Mouse (Mus musculus) limb, embryonic 11.5 days (tissue): Measurements from ENCODE around the gene Ndufb10. TPM values are rescaled to one million over a fixed set of nuclear protein-coding genes. Genes with fewer than 3 reads are reported as not detected.

Experiments used
- ATAC-seq: fragments of 200-750 bp; cut with Nextera tagmentation; 2 replicates; pipeline ENCODE4 v1.8.0; 2017; ENCODE audit warnings: low read depth; ENCODE audit not compliant: insufficient number of reproducible peaks, low FRiP score, low TSS enrichment
- DNase-seq: peaks from one replicate; pipeline ENCODE4 v3.0.0-alpha.2; 2015; ENCODE audit warnings: low spot score
- H3K27ac ChIP-seq: fragments of 300-500 bp; sonication (generic); replicated peaks from 2 replicates; pipeline ENCODE4 v1.5.1; 2014; ENCODE audit warnings: low read depth, mild to moderate bottlenecking, low read length
- H3K27me3 ChIP-seq: fragments of 300-500 bp; sonication (generic); 2 replicates; pipeline ENCODE4 v1.6.1; 2014; ENCODE audit warnings: mild to moderate bottlenecking, low read length, mixed read lengths; ENCODE audit not compliant: control insufficient read depth, insufficient read depth
- H3K36me3 ChIP-seq: fragments of 300-500 bp; sonication (generic); 2 replicates; pipeline ENCODE4 v1.6.1; 2014; ENCODE audit warnings: mild to moderate bottlenecking, low read length, moderate library complexity, mixed read lengths; ENCODE audit not compliant: control insufficient read depth, insufficient read depth
- H3K4me1 ChIP-seq: fragments of 300-500 bp; sonication (generic); 2 replicates; pipeline ENCODE4 v1.6.1; 2014; ENCODE audit warnings: low read length, mixed read lengths; ENCODE audit not compliant: control insufficient read depth, insufficient read depth
- H3K4me2 ChIP-seq: fragments of 300-500 bp; sonication (generic); 2 replicates; pipeline ENCODE4 v1.6.1; 2014; ENCODE audit warnings: low read depth, mild to moderate bottlenecking, moderate library complexity; ENCODE audit not compliant: severe bottlenecking
- H3K4me3 ChIP-seq: fragments of 300-500 bp; sonication (generic); 2 replicates; pipeline ENCODE4 v1.5.1; 2014; ENCODE audit warnings: low read depth, low read length
- H3K9ac ChIP-seq: fragments of 300-500 bp; sonication (generic); 2 replicates; pipeline ENCODE4 v1.6.1; 2014; ENCODE audit warnings: mild to moderate bottlenecking, low read length
- H3K9me3 ChIP-seq: fragments of 300-500 bp; sonication (generic); 2 replicates; pipeline ENCODE4 v1.6.1; 2016; ENCODE audit warnings: low read length; ENCODE audit not compliant: control insufficient read depth
- WGBS: fragments of 180-500 bp; shearing (Covaris S2); extraction: QIAGEN DNeasy Blood & Tissue Kit; methylation state at CpG from one replicate; pipeline ENCODE4 v1.1.7; 2014; 5-methylcytosine and 5-hydroxymethylcytosine counted together
- polyA plus RNA-seq: library from polyadenylated mRNA; unstranded; fragments of >200 nt; fragmentation: Nextera tagmentation; extraction: Ambion mirVana; gene quantifications from 2 replicates; pipeline ENCODE4 v1.2.1, GENCODE M21; 2014

The Ndufb10 gene
- polyA plus RNA-seq, 1 experiment from 2014 or later: 211 TPM

DNA sequence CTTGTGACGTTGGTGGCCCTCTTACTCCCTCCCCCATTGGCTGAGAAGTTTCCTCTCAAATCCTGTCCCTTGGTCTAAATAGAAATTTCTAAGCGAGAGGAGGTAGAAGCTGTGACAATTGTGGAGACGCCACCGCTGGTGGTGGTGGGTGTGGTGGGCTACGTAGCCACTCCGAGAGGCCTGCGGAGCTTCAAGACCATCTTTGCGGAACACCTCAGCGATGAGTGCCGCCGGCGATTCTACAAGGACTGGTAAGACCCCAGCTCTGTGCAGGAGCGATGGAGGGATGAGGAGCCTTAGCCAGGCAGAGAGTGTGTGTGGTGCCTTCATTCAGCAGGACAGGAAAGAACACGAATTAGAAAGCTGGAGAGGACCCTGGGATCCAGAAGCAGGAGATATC is 6.5 kb upstream of the Ndufb10 start:
- H3K4me3 ChIP-seq: no peak overlapping the region
- H3K9me3 ChIP-seq: no peaks in the 10 kb centered on the region
- DNase-seq (no peak), ATAC-seq (no peak)
- no peak overlapping the region for H3K4me2 ChIP-seq
- H3K36me3 ChIP-seq: no peaks in the 10 kb centered on the region
- H3K27ac ChIP-seq: no peak overlapping the region
- 0 out of 2 replicates have a peak, but pooled peaks cover under 1% of the 10 kb centered on the region for H3K4me1 ChIP-seq
- H3K27me3 ChIP-seq: no peaks in the 10 kb centered on the region
- no peak overlapping the region for H3K9ac ChIP-seq
- 83% methylated on average over 14 of the region's 14 CpGs for WGBS

DNA sequence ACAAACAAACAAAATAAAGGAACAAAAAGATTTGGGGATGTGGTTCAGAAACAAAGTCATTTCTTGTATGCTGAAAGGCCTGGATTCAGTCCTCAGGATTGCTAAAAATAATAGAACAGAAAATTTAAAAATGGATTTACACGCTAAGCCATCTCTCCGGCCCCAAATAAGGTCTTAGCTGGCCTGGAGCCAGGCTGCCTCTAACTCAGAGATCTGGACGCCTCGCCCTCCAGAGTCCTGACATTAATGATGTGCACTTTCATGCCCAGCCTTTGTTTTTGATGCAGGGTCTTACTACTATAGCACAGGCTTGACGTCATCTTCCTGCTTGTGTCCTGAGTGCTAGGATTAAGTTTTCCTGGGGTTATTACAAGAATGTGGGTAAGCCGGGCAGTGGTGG is 4.8 kb upstream of the Ndufb10 start:
- Histone ChIP-seq H3K4me1 (no peaks in the 10 kb centered on the region), H3K36me3 (no peaks in the 10 kb centered on the region), H3K27ac (no peak overlapping the region), H3K27me3 (no peaks in the 10 kb centered on the region), H3K4me3 (no peak overlapping the region), H3K4me2 (no peak overlapping the region), H3K9ac (no peak overlapping the region), H3K9me3 (no peaks in the 10 kb centered on the region)
- ATAC-seq (no peak), DNase-seq (no peak)
- WGBS: 88% methylated on average over 6 of the region's 6 CpGs

DNA sequence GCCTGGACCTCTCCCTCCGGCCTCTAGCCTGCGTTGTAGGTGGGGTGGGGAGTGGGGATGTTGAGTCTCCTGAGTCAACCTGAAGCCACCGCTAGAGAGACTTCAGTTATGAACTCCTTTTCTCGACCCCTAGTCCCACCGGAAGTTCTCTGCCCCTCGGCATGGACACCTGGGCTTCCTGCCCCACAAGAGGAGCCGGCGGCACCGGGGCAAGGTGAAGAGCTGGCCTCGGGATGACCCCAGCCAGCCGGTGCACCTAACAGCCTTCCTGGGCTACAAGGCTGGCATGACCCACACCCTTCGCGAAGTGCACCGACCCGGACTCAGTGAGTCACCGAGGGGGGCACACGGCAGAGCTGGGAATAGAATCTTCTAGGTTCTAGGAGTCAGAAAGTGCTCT is 3.9 kb upstream of the Ndufb10 start:
- Histone ChIP-seq H3K27ac (no peak overlapping the region), H3K9me3 (no peaks in the 10 kb centered on the region), H3K4me3 (no peak overlapping the region), H3K9ac (peak overlapping the region; percentile 14; the same call in 1 of the 2 replicates), H3K4me1 (0 out of 2 replicates have a peak, but pooled peaks cover 2% of the 10 kb centered on the region), H3K4me2 (no peak overlapping the region), H3K36me3 (no peaks in the 10 kb centered on the region), H3K27me3 (no peaks in the 10 kb centered on the region)
- WGBS: 73% methylated on average over 17 of the region's 17 CpGs
- no peak for DNase-seq
- no peak for ATAC-seq

DNA sequence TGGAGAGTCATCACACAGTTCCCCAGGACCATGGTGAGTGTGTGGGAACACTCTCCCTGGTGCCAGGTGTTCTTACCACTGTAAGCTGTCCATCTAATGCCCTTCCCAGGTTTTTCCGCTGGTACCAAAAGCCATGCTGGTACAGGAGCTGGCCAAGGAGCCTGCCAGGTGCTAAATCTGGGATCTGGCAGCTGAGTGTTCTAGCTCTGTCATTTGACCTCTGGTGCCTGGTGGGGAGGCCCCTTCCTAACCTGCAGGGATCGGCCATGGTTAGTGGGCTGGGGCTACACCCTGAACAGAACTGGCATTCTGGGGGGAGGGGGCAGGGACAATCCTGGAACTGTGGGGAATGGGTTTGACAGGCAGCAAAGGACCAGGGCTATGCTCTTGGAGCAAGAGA is 3.3 kb upstream of the Ndufb10 start, which contains the start of gene Rpl3l:
Gene Rpl3l (plus strand): TSS at position 203 of the 400 bp plus-strand sequence.
- Histone ChIP-seq H3K9me3 (no peaks in the 10 kb centered on the region), H3K27me3 (no peaks in the 10 kb centered on the region), H3K9ac (peak within 1 kb of the TSS; percentile 14; the same call in 1 of the 2 replicates), H3K4me3 (no peak within 1 kb of the TSS), H3K4me1 (0 out of 2 replicates have a peak, but pooled peaks cover 6% of the 10 kb centered on the region), H3K27ac (no peak within 1 kb of the TSS), H3K4me2 (no peak within 1 kb of the TSS), H3K36me3 (no peaks in the 10 kb centered on the region)
- WGBS: 62% methylated on average over 2 of the region's 2 CpGs
- no peak for DNase-seq
- ATAC-seq: no peak

DNA sequence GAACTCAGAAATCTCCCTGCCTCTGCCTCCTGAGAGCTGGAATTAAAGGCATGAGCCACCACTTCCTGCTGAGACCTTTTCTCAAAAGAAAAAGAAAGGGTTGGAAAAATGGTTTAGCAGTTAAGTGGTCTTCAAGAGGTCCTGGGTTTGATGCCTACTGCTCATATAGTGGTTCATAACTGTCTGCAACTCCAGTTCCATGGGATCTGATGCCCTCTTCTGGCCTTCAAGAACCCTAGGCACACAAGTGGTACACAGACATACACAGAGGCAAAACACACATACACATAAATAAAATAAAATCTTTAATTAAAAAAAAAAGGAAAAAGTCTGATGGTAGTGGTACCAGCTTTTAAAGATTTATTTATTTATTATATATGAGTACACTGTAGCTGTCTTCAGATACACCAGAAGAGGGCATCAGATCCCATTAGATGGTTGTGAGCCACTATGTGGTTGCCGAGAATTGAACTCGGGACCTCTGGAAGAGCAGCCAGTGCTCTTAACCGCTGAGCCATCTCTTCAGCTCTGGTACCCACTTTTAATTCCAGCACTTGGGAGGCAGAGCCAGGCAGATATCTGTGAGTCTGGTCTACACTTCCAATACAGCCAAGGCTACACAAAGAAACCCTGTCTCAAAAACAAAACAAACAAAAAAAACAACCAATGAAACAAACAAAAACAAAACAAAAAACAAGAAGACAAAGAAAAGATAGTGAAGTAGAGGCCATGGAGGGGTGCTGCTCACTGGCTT is 1.5 kb upstream of the Ndufb10 start:
- H3K9ac ChIP-seq: no peak overlapping the region
- peaks cover 6% of the 10 kb centered on the region for H3K36me3 ChIP-seq
- DNase-seq: no peak
- no peak overlapping the region for H3K27ac ChIP-seq
- H3K9me3 ChIP-seq: no peaks in the 10 kb centered on the region
- H3K27me3 ChIP-seq: no peaks in the 10 kb centered on the region
- peaks cover 9% of the 10 kb centered on the region; the same call in 1 of the 2 replicates for H3K4me1 ChIP-seq
- no peak overlapping the region for H3K4me2 ChIP-seq
- 66% methylated on average over 3 of the region's 3 CpGs for WGBS
- no peak for ATAC-seq
- no peak overlapping the region for H3K4me3 ChIP-seq

DNA sequence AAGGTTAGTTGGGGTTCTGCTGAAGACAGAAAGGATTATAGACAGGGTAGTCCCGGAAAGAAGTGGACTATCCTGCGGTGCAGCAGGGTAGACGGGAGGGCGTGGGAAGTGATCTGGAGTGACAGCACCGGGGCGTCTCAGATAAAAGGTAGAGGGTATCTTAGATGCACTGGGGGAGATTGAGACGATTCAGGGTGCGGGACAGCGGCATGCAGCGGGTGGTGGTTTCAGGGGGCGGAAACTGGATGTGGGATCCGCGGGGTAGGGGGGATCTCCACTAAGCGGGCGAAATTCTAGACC is 447 bp downstream of the Ndufb10 start:
- no peak for DNase-seq
- ATAC-seq: no peak
- H3K27me3 ChIP-seq: no peaks in the 10 kb centered on the region

DNA sequence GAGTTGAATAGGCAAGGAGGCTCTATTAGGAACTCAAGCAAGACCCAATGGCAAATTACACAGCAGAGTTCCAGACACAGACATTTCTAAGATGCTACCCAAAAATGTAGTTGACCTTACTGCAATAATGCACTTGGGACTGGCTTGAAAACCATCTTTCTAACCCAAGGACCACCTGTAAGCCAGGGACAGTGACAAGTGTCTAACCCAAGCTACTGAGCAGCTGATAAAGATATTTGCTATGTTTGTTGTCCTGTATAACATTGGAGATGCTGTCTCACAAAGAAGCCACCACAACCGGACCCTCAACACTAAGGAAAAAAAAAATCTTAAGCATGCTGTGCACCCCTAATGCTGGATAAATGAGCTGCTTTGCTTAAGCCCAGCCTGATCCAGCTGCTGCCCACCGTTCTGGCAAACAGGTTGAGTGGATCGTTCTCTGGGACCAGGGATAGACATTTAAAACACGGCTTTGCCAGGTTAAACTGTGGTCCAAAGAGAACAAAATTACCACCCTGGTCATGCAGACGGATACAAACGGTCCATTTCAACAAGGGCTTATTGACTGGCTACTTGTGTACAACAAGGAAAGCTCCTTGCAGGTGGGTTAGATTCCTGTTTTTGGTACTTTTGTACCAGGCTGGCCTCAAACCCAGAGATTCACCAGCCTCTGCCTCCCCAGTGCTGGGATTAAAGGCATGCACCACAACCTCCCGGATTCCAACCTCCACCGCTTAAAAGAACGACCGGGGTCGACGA is 977 bp downstream of the Ndufb10 start:
- H3K27ac ChIP-seq: peak overlapping the region; percentile 47
- H3K27me3 ChIP-seq: no peaks in the 10 kb centered on the region
- peaks cover 6% of the 10 kb centered on the region for H3K36me3 ChIP-seq
- peak overlapping the region; percentile 83 for H3K4me3 ChIP-seq
- DNase-seq: peak; percentile 30
- H3K4me1 ChIP-seq: peaks cover 9% of the 10 kb centered on the region; the same call in 1 of the 2 replicates
- H3K9ac ChIP-seq: peak overlapping the region; percentile 78
- H3K4me2 ChIP-seq: peak overlapping the region; percentile 79
- ATAC-seq: no peak
- WGBS: 4% methylated on average over 12 of the region's 12 CpGs
- H3K9me3 ChIP-seq: no peaks in the 10 kb centered on the region

More for the DNA sequence above, 447 bp downstream of the Ndufb10 start:
- Histone ChIP-seq H3K4me3 (peak overlapping the region; percentile 83), H3K9ac (peak overlapping the region; percentile 78), H3K4me1 (peaks cover 9% of the 10 kb centered on the region; the same call in 1 of the 2 replicates), H3K36me3 (peaks cover 6% of the 10 kb centered on the region), H3K4me2 (peak overlapping the region; percentile 79), H3K27ac (peak overlapping the region; percentile 47), H3K9me3 (no peaks in the 10 kb centered on the region)
- under 1% methylated on average over 15 of the region's 15 CpGs for WGBS

DNA sequence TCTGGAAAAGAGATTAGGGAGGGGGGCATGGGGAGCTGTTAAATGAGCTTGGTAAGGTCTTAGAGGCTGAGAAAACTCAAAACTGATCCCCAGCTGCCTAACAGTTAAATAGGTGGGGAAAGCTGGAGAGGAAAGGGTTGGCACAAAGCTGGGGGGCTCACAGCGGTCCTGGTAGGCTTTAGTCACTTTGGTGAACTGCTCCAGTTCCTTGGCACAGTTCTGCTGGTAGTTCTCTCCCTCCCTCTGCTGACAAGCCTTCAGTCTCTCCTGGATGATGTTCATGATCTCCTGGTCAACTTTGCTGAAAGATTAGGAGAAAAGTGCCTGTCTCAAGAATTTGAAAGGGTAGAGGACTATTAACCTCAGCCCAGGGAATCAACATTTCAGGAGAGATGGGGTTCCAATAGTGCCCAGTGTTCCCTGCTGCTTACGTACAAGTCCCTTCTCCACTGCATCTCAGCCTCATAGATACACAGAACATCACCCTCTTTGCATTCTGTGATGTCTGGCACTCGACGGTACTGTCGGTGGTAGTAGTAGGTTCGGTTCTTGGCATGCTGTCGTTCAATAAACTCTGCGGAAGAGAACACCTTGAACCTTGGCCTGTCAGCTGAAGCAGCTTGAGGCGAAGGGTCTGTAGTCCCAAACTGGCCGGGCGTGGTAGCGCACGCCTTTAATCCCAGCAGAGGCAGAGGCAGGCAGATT is 1.9 kb downstream of the Ndufb10 start:
- H3K9me3 ChIP-seq: no peaks in the 10 kb centered on the region
- H3K27me3 ChIP-seq: no peaks in the 10 kb centered on the region
- H3K4me2 ChIP-seq: no peak overlapping the region
- WGBS: 31% methylated on average over 13 of the region's 13 CpGs
- ATAC-seq: no peak
- peaks cover 9% of the 10 kb centered on the region; the same call in 1 of the 2 replicates for H3K4me1 ChIP-seq
- no peak overlapping the region for H3K27ac ChIP-seq
- DNase-seq: no peak
- H3K4me3 ChIP-seq: peak overlapping the region; percentile 1; the same call in 1 of the 2 replicates
- H3K9ac ChIP-seq: no peak overlapping the region
- H3K36me3 ChIP-seq: peaks cover 8% of the 10 kb centered on the region
